Mouse (Mus musculus) heart, adult 10 weeks (tissue): Measurements from ENCODE around the gene Slc25a3. TPM values are rescaled to one million over a fixed set of nuclear protein-coding genes. Genes with fewer than 3 reads are reported as not detected.

Experiments
- polyA plus RNA-seq: library from polyadenylated mRNA; stranded (reverse); fragments of 350-450 nt; fragmentation: Illumina TruSeq; extraction: RNeasy Lipid Tissue Mini Kit (QIAGEN cat#74804); gene quantifications from one replicate; pipeline ENCODE4 v1.2.3, GENCODE M21; 2014; ENCODE audit warnings: low read depth, low replicate concordance

The Slc25a3 gene
- 2,202 TPM for polyA plus RNA-seq

DNA sequence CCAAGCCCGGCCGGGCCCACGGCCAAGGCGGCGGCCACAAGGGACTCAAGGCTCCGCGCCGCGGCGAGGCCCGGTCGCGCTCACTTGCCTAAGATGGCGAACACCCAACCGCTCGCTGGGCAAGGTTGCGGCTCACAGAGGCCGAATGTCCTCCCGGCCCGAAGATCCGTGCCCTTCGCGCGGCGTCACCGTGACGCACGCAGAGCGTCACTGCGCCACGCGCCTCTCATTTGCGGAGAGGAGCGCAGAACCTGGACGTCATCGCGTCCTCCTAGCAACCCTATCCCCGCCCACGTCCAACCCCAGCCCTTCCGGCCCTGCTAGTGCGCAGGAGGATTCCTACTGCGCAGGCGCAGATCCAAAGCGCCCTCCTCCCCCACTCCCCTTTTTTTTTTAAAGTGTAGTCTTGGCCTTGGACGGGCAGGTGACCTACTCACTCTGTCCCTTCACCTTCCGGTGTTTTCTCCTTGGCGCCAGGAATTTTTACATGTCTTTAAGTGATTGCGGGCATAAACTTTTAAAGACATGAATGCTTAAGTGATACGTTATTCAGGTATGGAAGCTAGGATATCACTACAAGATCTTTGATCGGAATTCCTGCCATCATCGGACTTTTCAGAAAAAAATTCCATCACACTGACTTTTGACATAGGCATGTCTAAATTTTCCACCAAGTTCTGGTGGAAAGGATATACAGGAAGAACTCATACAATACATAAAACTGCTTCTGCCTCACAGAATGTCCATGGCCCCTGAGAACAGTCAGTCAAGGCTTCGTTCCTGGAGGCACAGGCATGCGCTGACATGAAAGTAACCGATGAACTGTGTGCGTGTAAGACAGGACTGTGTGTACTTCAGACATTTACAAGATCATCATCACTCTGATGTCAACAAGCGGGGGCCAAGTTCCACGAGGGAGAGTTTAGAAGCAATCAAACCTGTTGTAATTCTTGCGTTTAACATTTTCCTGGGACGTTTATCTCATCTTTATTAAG lies at the start of gene Slc25a3:
Gene Slc25a3 (minus strand): TSS at position 232 of the 995 bp plus-strand sequence.

DNA sequence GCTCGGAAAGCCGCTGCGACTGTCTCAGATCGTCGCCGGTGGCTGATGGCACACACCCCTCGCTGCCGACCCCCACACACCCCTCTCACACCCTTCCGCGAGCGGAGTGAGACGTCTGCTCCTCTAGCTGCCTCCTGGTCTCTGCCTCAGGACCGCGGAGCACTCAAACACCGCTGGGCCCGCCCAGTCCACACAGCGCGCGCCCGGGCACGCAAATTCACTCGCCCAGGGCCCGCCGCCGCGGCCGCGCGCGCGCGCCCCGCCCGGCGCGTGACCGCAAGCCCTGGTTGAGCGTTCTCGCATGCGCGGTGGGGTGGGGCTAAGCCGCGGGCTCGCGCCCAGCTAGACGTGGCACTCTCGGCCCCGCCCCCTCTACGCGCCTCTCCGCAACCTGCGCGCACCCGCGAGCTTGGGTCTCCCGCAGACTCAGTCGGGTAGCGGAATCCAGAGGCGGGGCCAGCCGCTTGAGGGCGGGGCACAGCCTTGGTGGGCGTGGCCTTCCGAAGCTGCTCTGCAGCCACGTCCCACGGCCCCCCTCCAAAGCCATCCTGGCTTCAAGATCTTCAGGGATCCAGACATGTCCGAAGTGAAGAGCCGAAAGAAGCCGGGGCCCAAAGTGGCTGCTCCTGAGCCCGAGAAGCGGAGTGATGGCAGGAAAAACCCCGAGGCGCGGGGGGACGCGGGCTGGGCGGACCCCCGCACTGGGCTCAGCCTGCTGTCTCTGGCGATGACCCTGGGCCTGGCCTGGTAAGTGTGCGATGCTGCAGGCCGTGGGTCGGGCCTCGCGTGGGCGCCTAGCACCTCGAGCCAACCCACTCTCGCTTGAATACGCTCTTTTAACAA lies 41.1 kb downstream of the Slc25a3 start, which contains the start of the genes Apaf1 and Ikbip:
Gene Apaf1 (minus strand): TSS at position 221 of the 843 bp plus-strand sequence.
Gene Ikbip (plus strand): TSS at position 391 of the 843 bp plus-strand sequence.

Other genes with a start within 250 kb of the Slc25a3 start
- gene Apaf1, start 41.3 kb downstream of the Slc25a3 start, polyA plus RNA-seq = 5.6 TPM
- 25.1 TPM for gene Ikbip, start 41.1 kb downstream of the Slc25a3 start, polyA plus RNA-seq
- gene Tmpo, start 57.3 kb upstream of the Slc25a3 start, polyA plus RNA-seq = 42.7 TPM